Mouse (Mus musculus) adrenal gland, adult (tissue): ENCODE data around the gene Sec14l1.
"Not testable (repeated sequence)": the region's sequence is repeated elsewhere in the genome, so short reads cannot be mapped to it uniquely, and the experiment has no call there.

Source experiments
- DNase-seq, 2 experiments: peaks; one replicate each; pipeline ENCODE4 v3.0.0; 2022 to 2023; ENCODE audit warnings: low spot score in 1 of 2; ENCODE audit not compliant: inconsistent age in 2 of 2

The Sec14l1 gene

GRCm38 (mm10) chr11:117114592-117115345 is at the start of gene Sec14l1:
TSS of gene Sec14l1 (plus strand) at chr11:117115168.
- DNase-seq: peak; percentile 99 to 100

DNA sequence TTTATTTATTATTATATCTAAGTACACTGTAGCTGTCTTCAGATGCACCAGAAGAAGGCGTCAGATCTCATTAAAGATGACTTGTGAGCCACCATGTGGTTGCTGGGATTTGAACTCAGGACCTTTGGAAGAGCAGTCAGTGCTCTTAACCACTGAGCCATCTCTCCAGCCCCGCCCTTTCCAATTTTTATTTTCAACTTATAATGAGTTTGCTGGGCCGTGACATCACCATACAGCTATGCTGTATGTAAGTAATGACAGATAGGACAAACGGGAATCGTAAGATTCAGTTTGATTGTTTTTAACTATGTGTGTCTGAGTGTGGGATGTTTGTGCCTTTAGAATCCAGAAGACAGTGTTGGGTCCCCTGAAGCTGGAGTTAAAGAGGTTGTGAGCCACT is 49.4 kb upstream of the Sec14l1 start:
- not testable (repeated sequence) for DNase-seq

DNA sequence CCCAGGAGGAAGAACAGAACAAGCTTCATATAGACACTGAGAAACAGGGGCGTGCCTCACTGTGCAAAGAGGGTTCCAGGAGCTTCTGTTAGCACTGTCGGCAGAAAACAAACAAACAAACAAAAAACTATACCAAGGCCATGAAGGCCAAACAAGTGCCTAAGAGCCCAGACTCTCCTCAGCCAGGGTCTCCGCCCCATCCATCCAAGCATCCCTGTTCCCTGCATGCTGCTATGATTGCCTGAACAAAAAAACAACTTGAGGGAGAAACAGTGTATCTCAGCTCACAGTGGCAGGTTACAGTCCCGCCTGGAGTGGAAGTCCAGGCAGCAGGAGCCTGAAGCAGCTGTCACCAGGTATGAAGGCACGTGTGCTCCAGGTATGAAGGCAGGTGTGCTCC is 48.2 kb upstream of the Sec14l1 start:
- no peak for DNase-seq

- no peak for DNase-seq
Measured at GRCm38 (mm10) chr11:117068332-117068731, 46.6 kb upstream of the Sec14l1 start.

GRCm38 (mm10) chr11:117069027-117069426 is 45.9 kb upstream of the Sec14l1 start:
- no peak for DNase-seq

- no peak for DNase-seq
Measured at GRCm38 (mm10) chr11:117070711-117071110, 44.3 kb upstream of the Sec14l1 start.

DNA sequence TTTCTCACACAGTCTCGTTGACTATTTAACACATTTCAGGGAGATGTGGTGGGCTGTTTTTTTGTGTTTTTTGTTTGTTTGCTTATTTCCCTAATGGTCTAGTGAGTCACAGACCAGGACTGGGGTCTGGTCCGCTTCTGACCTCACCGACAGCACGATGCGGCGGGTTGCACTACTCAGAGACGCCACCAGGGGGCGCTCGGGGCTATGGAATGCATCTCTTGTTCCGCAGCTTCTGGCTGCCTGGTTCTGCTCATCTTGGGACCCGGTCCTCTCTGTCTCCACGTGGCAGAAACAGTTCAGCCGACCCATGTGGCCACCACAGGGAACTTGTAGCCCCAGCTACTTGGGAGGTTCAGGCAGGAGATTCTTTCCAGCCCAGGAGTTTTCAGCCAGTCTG is 42.8 kb upstream of the Sec14l1 start:
- DNase-seq: peak; percentile 78 to 94

GRCm38 (mm10) chr11:117073426-117073825 is 41.5 kb upstream of the Sec14l1 start:
- DNase-seq: no peak

DNA sequence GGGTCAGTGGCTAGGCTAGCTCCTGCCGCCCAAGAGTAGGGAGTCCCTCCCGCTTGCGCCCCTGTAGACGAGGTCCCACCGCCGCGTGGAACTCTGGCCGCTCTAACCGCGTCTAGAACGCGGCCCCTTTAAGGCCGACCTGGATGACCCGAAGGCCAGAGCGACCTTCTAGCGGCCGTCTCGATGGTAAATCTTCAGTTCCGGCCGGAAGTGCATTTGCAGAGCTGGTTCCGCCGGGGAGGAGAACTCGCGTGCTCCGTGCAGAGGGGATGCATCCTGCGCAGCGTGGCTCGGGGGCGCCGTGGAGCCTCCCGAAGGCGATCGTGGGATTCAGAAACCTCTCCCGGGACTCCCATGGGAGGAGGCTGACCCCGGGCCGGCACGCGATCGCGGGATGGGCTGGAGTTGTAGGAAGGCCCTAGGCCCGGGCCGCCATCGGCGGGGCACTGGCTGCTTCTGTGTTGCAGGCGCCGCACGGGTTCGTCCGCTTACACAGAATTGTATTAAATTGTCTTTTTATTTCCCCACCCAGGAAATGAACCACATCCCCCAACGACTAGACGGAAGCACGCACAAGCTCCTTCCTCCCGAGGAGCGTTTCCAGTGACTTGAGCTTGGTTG is 38.3 kb upstream of the Sec14l1 start:
- DNase-seq: peak; percentile 88 to 96

- no peak for DNase-seq
Measured at GRCm38 (mm10) chr11:117077227-117077626, 37.7 kb upstream of the Sec14l1 start.

DNA sequence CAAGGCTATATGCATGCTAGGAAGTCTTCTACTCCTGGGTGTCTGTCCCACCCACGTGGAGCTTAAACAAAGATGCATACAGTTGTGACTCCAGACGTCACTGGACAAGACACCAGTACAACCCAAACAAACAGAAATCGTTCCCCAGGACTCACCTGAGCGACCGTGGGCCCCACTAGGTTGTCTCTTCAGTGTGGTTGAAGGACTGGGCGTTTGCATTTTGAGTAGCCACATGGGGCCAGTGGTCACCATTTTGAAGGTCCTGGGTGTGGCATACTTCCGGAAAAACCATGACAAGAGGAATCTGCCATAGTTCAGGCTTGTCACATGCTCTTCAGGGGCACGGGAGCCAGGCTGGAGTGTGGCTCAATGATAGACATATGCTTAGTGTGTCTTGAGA is 37.1 kb upstream of the Sec14l1 start:
- peak in 1 of 2 experiments; percentile 28 for DNase-seq

GRCm38 (mm10) chr11:117078637-117079240 is 36.2 kb upstream of the Sec14l1 start:
- DNase-seq: peak in 1 of 2 experiments; percentile 19

GRCm38 (mm10) chr11:117079651-117080190 is 35.2 kb upstream of the Sec14l1 start:
- DNase-seq: no peak

DNA sequence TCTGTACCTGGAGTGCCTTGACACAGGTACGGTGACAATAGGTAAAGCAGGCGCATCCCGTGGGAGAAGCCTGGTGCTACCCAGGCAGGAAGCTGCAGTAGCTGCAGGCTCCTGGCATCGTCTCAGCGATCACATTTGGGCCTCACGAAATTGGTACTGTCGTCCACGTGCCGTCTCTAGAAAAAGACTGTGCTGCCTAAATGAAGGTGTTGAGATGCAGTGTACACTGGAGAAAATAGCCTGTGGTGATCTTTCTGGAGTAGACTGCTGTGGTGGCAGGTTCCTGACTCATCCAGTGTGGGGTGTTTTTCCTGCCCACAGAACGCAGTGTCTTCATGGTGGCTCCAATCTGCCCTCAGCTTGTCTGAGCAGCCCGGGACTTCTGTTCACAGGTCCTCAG is 34.8 kb upstream of the Sec14l1 start:
- DNase-seq: peak in 1 of 2 experiments; percentile 43

GRCm38 (mm10) chr11:117081165-117082064 is 33.6 kb upstream of the Sec14l1 start:
- DNase-seq: peak; percentile 86 to 95

GRCm38 (mm10) chr11:117082353-117082934 is 32.5 kb upstream of the Sec14l1 start:
- peak; percentile 47 to 80 for DNase-seq

DNA sequence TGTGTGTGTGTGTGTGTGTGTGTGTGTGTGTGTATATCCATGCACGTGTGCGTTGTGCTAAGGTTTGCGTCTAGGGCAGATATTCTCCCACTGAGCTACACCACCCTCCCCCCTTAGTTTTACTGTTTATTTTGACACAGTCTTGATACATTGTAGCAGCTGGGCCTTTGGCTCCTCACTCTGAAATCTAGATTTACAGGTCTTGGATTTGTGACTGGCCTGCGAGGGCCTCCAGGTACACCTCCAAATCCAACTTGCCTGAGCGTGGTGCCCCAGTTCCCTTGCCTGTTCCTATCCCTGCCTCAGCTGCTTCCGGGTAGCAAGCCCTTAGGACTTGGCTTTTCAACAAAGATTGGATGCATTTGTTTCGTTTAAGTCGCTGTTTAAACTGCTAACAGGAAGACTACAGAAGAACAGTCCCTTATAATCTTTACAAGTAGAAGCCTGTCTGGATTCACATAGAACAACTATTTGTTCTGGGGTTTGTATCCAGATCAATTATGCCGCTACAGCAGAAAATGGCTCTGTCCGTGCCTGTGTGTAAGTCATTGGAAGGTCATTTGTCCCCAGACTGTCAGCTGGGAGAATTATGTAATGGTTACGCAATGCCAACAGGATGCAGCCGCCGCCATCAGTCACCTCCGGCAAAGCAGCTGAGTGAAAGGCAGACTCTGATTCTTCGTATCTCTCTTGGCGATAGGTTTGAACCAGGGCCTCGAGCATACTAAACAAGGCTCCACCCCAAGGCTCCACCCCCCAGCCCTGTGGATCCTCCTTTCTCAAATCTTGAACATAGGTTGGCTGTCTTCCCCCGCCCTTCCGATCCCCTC is 31.7 kb upstream of the Sec14l1 start:
- DNase-seq: peak; percentile 83 to 94

DNA sequence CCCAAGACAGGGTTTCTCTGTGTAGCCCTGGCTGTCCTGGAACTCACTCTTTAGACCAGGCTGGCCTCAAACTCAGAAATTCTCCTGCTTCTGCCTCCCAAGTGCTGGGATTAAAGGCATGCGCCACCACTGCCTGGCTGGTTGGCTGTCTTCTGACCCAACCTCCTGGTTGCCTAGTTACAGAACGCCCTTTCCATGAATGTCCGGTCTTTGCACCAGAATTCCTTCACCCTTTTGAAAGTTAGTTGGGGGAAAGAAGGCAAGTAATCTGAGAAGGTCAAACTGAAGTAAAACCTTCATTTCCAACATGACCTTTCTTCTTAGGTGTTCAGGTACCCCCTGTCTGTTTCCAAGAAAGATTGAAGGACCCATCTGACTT is 31.1 kb upstream of the Sec14l1 start:
- not testable (repeated sequence) for DNase-seq

GRCm38 (mm10) chr11:117086215-117086614 is 28.8 kb upstream of the Sec14l1 start:
- DNase-seq: peak in 1 of 2 experiments; percentile 44
